Mouse (Mus musculus): ENCODE results near the gene Dnttip2. TPM values are rescaled to one million over a fixed set of nuclear protein-coding genes. Genes with fewer than 3 reads are reported as not detected.
"Not testable (repeated sequence)": the region's sequence is repeated elsewhere in the genome, so short reads cannot be mapped to it uniquely, and the experiment has no call there.

Dnttip2 gene
- polyA plus RNA-seq, 1 experiment, result 18.7 TPM

DNA sequence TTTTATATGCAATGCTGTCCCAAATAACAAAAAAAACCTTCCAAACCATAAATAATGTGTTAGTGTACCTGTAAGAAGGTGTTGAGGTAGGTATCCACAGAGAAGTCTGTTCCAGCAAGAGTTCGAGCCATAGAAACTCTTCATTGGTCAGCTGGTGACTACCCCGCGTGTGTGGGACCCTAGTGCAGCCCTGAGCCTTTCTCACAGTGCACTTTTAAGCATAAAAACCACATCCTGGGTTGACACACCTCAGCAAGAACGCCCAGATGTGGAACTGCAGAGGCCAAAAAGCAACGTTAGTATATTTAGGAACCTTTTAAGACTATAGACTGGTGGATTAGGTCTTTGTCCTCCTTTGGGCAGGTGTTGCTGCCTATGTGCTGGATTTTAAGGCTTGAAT is 13.0 kb downstream of the Dnttip2 start:
- H3K79me2 ChIP-seq (ENCODE audit: control insufficient read depth, insufficient read depth), result no peaks in the 10 kb centered on the region
- peaks cover 38% of the 10 kb centered on the region for H3K36me3 ChIP-seq (ENCODE audit: control insufficient read depth, insufficient read depth)
- H3K27me3 ChIP-seq (ENCODE audit: control insufficient read depth, insufficient read depth, insufficient read length), result no peaks in the 10 kb centered on the region
- H3K4me3 ChIP-seq (ENCODE audit: insufficient read depth, poor library complexity, severe bottlenecking), result no peak overlapping the region
- no peak overlapping the region for H3ac ChIP-seq (ENCODE audit: control insufficient read depth, insufficient read length, low read depth)
- TF ChIP-seq MYOD1 (IDR thresholded peaks at IDR 0.05; ENCODE audit: control insufficient read depth, insufficient read length, low read depth) (no peak), CEBPB (IDR thresholded peaks at IDR 0.05; ENCODE audit: low read depth) (no peak)
- no peaks in the 10 kb centered on the region for H3K79me3 ChIP-seq (ENCODE audit: low read depth)

DNA sequence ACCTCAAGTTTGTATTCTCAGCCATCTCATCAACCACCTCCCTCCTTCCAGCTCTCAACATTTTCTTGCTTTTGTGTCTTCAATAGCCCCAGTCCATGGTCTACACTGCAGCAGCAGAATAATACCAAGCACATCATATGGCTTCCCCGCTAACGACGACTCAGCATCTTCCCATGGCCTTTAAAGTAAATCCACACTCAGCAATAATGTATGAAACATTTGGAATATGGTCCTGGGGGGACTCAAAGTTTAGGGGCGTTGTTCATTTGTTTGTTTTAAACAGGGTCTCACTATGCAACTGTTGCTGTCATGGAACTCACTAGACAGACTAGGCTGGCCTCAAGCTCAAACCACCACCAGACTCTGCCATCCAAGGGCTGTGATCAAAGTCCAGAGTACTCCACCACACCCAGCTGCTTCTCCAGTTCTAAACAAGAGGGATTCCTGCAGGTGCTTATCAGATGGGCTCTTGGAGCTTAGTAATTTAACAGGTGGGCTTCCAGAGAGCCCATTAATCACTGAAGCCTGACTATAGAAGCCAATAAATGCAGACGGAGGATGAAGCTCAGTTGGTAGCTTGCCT is 14.5 kb downstream of the Dnttip2 start:
- no peak overlapping the region for H3K4me3 ChIP-seq (ENCODE audit: insufficient read depth, poor library complexity, severe bottlenecking)
- H3ac ChIP-seq (ENCODE audit: control insufficient read depth, insufficient read length, low read depth), result no peak overlapping the region
- H3K36me3 ChIP-seq (ENCODE audit: control insufficient read depth, insufficient read depth), result peaks cover 23% of the 10 kb centered on the region
- H3K79me2 ChIP-seq (ENCODE audit: control insufficient read depth, insufficient read depth), result no peaks in the 10 kb centered on the region
- H3K79me3 ChIP-seq (ENCODE audit: low read depth), result no peaks in the 10 kb centered on the region
- no peak for TF ChIP-seq MYOG (IDR thresholded peaks at IDR 0.05; ENCODE audit: control insufficient read depth, extremely low read depth, insufficient read length)
- no peaks in the 10 kb centered on the region for H3K27me3 ChIP-seq (ENCODE audit: control insufficient read depth, insufficient read depth, insufficient read length)

DNA sequence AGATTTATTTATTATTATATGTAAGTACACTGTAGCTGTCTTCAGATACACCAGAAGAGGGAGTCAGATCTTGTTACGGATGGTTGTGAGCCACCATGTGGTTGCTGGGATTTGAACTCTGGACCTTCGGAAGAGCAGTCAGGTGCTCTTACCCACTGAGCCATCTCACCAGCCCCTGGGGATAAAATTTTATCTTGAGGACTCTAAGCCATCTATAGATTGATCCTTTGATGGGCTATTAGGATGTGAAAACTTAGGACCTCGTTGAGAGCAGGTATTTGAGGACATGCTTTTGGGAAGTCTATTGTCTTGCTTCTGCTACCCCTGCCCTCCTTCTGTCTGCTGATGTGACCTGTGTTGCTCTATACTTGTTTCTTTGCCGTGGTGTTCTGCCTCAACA is 15.2 kb downstream of the Dnttip2 start:
- peaks cover 17% of the 10 kb centered on the region for H3K36me3 ChIP-seq (ENCODE audit: control insufficient read depth, insufficient read depth)
- H3K79me3 ChIP-seq (ENCODE audit: low read depth); H3ac ChIP-seq (ENCODE audit: control insufficient read depth, insufficient read length, low read depth); H3K27me3 ChIP-seq (ENCODE audit: control insufficient read depth, insufficient read depth, insufficient read length); H3K4me3 ChIP-seq (ENCODE audit: insufficient read depth, poor library complexity, severe bottlenecking); H3K79me2 ChIP-seq (ENCODE audit: control insufficient read depth, insufficient read depth): not testable (repeated sequence)

DNA sequence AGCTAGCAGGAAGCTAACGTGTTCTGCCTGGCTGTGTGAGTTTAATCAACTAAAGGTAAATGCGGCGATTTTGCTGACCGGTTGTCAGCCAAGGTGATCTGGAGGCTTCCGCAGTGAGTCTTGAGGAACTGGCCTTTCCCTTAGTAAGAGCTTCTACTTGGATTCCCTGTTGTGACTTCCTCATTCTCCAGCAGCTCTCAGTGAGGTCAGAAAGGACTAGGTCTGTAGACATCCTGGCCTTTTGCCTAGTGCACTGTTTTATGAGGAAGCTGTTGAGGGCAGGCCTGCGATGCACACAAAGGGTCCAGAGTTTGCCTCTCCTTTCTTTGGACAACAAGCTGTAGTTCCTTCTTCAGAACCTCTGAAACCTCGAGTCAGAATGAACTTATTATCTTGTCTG is 16.5 kb downstream of the Dnttip2 start:
- no peaks in the 10 kb centered on the region for H3K27me3 ChIP-seq (ENCODE audit: control insufficient read depth, insufficient read depth, insufficient read length)
- peaks cover 3% of the 10 kb centered on the region for H3K36me3 ChIP-seq (ENCODE audit: control insufficient read depth, insufficient read depth)
- H3K79me2 ChIP-seq (ENCODE audit: control insufficient read depth, insufficient read depth), result no peaks in the 10 kb centered on the region
- H3K79me3 ChIP-seq (ENCODE audit: low read depth), result no peaks in the 10 kb centered on the region
- H3ac ChIP-seq (ENCODE audit: control insufficient read depth, insufficient read length, low read depth), result no peak overlapping the region
- no peak for TF ChIP-seq MYOD1 (IDR thresholded peaks at IDR 0.05; ENCODE audit: control insufficient read depth, insufficient read length, low read depth)
- no peak for TF ChIP-seq MAX (IDR thresholded peaks at IDR 0.05)
- no peak for TF ChIP-seq CTCF (IDR thresholded peaks at IDR 0.05; ENCODE audit: control insufficient read depth, insufficient read depth, insufficient read length)
- TF ChIP-seq FOSL1 (IDR thresholded peaks at IDR 0.05; ENCODE audit: insufficient read depth, low read length, poor library complexity, severe bottlenecking), result no peak
- no peak for TF ChIP-seq MYOG (IDR thresholded peaks at IDR 0.05; ENCODE audit: control insufficient read depth, extremely low read depth, insufficient read length)
- TF ChIP-seq CEBPB (IDR thresholded peaks at IDR 0.05; ENCODE audit: low read depth), result no peak
- no peak for TF ChIP-seq USF1 (IDR thresholded peaks at IDR 0.05; ENCODE audit: low read depth)
- no peak overlapping the region for H3K4me3 ChIP-seq (ENCODE audit: insufficient read depth, poor library complexity, severe bottlenecking)

DNA sequence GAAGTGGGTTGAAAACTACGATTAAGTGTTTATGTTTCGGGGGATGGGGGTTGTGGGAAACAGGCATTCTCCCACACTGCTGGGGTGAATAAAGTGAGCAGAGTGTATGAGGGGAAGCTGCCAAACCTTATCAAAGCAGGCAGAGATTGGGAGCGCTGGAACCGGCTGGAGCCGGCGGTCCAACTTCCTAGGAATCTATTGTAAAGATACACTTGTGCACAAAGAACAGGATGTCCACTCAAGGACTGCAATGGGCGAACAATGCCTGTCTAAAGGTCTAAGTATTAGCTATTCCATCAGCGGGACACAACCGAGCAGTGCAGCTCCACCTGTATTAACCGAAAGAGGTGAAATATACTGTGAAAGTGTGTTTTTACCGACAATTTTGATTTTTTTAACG is 17.6 kb downstream of the Dnttip2 start:
- H3ac ChIP-seq (ENCODE audit: control insufficient read depth, insufficient read length, low read depth), result no peak overlapping the region
- no peaks in the 10 kb centered on the region for H3K27me3 ChIP-seq (ENCODE audit: control insufficient read depth, insufficient read depth, insufficient read length)
- no peaks in the 10 kb centered on the region for H3K79me2 ChIP-seq (ENCODE audit: control insufficient read depth, insufficient read depth)
- no peaks in the 10 kb centered on the region for H3K79me3 ChIP-seq (ENCODE audit: low read depth)
- no peak overlapping the region for H3K4me3 ChIP-seq (ENCODE audit: insufficient read depth, poor library complexity, severe bottlenecking)
- no peaks in the 10 kb centered on the region for H3K36me3 ChIP-seq (ENCODE audit: control insufficient read depth, insufficient read depth)
- TF ChIP-seq MAX (IDR thresholded peaks at IDR 0.05) (no peak), CEBPB (IDR thresholded peaks at IDR 0.05; ENCODE audit: low read depth) (no peak), MYOD1 (IDR thresholded peaks at IDR 0.05; ENCODE audit: control insufficient read depth, insufficient read length, low read depth) (no peak), FOSL1 (IDR thresholded peaks at IDR 0.05; ENCODE audit: insufficient read depth, low read length, poor library complexity, severe bottlenecking) (no peak), MYOG (IDR thresholded peaks at IDR 0.05; ENCODE audit: control insufficient read depth, extremely low read depth, insufficient read length) (no peak), CTCF (IDR thresholded peaks at IDR 0.05; ENCODE audit: control insufficient read depth, insufficient read depth, insufficient read length) (no peak), USF1 (IDR thresholded peaks at IDR 0.05; ENCODE audit: low read depth) (no peak)

DNA sequence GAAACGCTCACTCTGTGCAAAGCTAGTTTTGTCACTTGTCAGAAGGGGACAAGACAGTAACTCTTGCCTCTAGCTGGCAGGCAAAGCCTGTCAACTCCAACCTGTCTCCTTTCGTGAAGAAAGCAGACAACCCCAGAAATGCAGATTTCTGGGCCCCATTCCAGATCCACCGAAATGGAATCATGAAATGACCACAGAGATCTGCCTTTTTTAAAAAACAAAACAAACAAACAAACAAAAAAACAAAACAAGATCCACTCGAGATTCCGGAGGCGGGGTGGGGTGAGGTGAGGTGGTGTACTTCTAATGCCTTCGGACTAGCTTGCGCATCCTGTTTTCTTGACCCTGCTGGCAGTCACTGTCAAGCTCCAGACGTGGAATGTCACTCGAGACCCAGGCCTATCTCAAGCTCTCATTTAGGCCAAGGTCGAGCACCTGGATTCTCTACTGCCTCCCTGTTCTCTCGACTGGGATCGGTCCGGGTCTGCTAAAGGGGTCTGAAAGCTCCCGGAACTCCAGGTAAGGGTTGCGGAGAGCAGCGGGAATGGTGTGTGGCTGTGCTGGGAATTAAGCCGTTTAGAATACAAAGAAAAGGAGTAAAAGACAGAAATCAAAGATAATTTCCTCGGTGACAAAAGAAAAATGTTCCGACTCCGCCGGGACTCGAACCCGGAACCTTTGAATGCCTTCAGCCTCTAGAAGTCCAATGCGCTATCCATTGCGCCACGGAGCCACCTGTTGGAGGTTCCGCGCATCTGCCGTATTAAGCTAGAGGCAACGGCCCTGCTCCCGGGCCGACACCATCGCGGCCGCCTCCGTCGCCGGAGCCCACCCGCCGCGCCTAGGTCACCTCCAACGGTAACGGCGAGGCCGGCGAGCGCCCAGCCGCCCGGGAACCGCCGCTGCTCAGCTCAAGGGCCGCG is 18.4 kb downstream of the Dnttip2 start:
- peak overlapping the region; percentile 90 for H3ac ChIP-seq (ENCODE audit: control insufficient read depth, insufficient read length, low read depth)
- no peaks in the 10 kb centered on the region for H3K36me3 ChIP-seq (ENCODE audit: control insufficient read depth, insufficient read depth)
- H3K27me3 ChIP-seq (ENCODE audit: control insufficient read depth, insufficient read depth, insufficient read length), result no peaks in the 10 kb centered on the region
- TF ChIP-seq CTCF (IDR thresholded peaks at IDR 0.05; ENCODE audit: control insufficient read depth, insufficient read depth, insufficient read length), result no peak
- TF ChIP-seq MYOD1 (IDR thresholded peaks at IDR 0.05; ENCODE audit: control insufficient read depth, insufficient read length, low read depth), result peak; percentile 19
- peak; percentile 31 for TF ChIP-seq CEBPB (IDR thresholded peaks at IDR 0.05; ENCODE audit: low read depth)
- H3K79me2 ChIP-seq (ENCODE audit: control insufficient read depth, insufficient read depth), result no peaks in the 10 kb centered on the region
- H3K4me3 ChIP-seq (ENCODE audit: insufficient read depth, poor library complexity, severe bottlenecking), result peak overlapping the region; percentile 70
- H3K79me3 ChIP-seq (ENCODE audit: low read depth), result no peaks in the 10 kb centered on the region
